Mouse (Mus musculus): ENCODE measurements at regions not wholly inside any gene's neighbourhood (a gene's known extent, or its start where the extent isn't known, plus 50 kb on each side); places are given as distances from the start of the nearest gene placed in this dataset.
A peak's percentile ranks its signal among the peaks of the same experiment; 100 is the strongest.

GRCm38 (mm10) chr16:29968743-29969142 is 95.4 kb upstream of the Hes1 start:
- intact Hi-C loops (cut with DNase I), result no loop called here
- DNase-seq (ENCODE audit: low spot score in 2 of 2), result no peak

- intact Hi-C loops (cut with DNase I), result no loop called here
- no peak for DNase-seq (ENCODE audit: low spot score in 2 of 2)
Measured at GRCm38 (mm10) chr16:29972741-29973141, 91.4 kb upstream of the Hes1 start.

DNA sequence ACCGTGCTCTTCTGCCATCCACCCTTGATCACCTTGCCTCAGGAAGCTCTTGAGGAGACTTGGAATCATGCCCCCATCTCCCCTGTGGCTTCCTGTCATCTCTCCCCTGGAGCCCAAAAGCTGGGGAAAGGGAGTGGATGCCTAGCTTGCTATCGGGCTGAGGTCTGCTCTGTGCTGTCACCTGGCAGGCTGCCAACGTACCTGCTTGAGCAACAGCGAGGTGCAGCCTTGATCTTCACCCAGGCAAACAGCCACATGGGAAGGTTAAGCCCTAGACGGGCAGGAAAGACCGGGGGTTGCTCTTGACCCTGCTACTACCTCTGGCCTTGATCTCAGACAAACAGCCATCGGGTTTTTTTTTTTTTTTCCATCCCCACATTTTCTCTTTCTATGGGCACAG is 90.9 kb upstream of the Hes1 start:
- no peak for DNase-seq (ENCODE audit: low spot score in 2 of 2)
- intact Hi-C loops (cut with DNase I), result no loop called here

GRCm38 (mm10) chr16:29975800-29976199 is 88.4 kb upstream of the Hes1 start:
- no peak for DNase-seq (ENCODE audit: low spot score in 2 of 2)
- intact Hi-C loops (cut with DNase I), result no loop called here

DNA sequence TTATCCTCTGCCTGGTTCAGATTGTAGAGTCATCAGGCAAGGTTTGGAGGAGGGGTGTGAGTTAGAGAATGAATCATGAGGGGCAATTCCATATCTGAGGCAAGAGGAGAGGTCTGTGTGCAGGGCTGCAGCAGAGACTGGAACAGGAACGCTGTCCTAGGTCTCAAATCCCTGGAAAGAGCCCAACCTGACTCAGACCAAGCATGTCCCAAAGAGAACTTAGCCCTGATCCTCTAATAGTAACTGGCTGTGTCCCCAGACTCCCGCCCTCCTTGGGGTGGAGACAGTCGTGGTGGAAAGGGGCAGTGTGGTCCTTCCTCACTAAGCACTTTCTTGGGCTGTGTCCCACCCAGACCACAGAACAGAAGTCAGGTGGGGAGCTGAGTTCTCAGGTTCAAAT is 87.2 kb upstream of the Hes1 start:
- no peak for DNase-seq (ENCODE audit: low spot score in 2 of 2)
- intact Hi-C loops (cut with DNase I), result no loop called here

GRCm38 (mm10) chr16:29977711-29978110 is 86.5 kb upstream of the Hes1 start:
- DNase-seq (ENCODE audit: low spot score in 2 of 2), result no peak
- intact Hi-C loops (cut with DNase I), result no loop called here

DNA sequence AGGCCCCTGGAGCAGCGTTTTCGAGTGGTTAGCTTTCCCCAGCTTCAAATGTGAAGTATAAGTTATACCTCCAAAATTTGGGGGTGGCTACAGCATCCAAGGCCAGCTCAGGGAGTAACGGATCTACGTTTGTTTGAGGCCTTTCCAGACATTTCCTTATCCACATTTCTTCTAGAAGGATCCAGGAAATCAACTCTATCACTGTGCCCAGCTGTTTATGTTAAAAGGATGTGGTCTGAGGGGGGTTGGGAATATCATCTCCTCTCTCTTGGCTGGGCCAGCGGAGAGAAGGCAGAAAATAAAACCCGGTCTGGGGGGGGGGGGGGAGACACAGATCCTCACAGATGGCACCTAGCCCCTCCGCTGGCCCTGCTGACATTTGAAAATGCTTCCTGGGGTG is 85.1 kb upstream of the Hes1 start:
- intact Hi-C loops (cut with DNase I), result no loop called here
- no peak for DNase-seq (ENCODE audit: low spot score in 2 of 2)

DNA sequence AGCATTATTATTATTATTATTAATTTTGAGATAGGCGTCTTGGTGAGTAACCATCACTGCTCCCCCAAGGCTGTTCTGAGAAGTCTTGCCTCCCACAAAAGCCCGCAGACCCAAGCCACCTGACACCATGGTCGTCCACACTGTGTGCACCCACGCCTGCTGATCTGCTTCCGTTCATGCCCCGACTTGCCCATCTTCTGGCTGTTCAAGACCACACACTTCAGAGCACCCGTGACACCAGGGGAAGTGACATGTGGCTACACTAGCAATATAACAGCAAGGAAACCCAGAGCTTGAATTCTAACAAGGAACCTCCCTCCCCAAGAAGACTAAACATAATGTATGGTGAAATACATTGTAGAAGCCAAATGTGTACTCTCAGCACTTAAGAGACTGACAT is 82.6 kb upstream of the Hes1 start:
- DNase-seq (ENCODE audit: low spot score in 2 of 2), result no peak
- intact Hi-C loops (cut with DNase I), result no loop called here

DNA sequence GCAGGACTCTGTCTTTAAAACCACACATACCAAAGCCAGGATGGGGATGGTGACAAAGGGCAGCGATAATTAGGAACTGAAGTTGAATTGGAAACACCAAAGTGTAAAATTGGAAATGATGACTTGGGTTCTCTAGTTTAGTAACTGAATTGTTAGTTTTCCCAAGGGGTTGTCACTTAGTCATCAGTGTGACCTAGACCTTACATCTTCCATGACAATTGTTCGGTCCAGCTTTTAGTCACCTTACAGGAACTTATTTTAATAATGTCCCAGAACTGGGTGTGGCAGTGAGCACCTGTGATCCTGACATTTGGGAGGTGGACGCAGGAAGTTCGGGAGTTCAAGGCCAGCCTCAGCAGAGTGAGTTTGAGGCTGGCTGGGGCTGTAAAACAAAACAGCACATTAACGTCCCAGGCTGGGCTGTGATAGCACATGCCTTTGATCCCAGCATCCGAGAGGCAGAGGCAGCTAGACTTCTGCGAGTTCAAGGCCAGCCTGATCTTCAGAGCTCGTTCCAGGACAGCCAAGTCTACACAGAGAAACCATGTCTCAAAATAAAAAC is 81.9 kb upstream of the Hes1 start:
- DNase-seq (ENCODE audit: low spot score in 2 of 2), result no peak
- intact Hi-C loops (cut with DNase I), result no loop called here

DNA sequence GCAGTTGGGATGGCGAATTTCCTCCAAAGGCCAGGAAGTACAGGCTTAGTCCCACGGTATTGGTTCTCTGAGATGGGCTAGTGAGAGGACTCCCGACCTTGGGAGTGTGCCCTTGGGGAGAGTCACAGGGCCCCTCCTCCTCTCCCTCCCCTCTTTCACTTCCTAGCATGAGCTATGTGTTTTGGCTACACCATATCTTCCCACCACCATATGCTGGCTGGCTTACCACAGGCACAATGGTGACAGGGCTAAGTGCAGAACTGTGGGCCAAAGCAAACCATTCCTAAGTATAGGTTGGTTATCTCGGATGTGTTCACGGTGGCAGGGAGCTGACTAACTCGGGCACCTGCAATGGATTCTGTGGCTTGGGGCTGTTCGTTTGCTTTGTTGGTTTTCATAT is 81.0 kb upstream of the Hes1 start:
- intact Hi-C loops (cut with DNase I), result no loop called here
- peak in 1 of 2 experiments; percentile 35 for DNase-seq (ENCODE audit: low spot score in 2 of 2)

GRCm38 (mm10) chr16:29985126-29985931 is 78.9 kb upstream of the Hes1 start:
- peak in 1 of 2 experiments; percentile 85 for DNase-seq (ENCODE audit: low spot score in 2 of 2)
- intact Hi-C loops (cut with DNase I), result loop anchor here (1.0 kb wide), 2 partner anchors 80 to 168 kb away; no protein-coding TSS in a partner anchor

DNA sequence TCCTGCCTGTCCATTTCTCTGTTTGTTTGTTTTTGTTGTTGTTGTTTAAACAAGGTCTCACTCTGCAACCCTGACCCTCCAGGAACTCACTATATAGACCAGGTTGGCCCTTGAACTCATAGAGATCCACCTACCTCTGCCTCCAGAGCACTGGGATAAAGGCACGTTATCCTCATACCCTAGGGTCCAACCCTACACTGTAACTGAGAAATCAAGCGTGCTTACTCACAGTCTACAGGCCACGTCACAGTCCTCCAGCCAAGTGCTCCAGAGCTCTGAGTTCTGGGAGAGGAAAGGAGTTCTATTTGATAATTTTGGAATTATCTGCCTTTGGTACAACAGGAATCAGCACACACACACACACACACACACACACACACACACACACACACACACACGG is 76.6 kb upstream of the Hes1 start:
- intact Hi-C loops (cut with DNase I), result no loop called here
- DNase-seq (ENCODE audit: low spot score in 2 of 2), result no peak

DNA sequence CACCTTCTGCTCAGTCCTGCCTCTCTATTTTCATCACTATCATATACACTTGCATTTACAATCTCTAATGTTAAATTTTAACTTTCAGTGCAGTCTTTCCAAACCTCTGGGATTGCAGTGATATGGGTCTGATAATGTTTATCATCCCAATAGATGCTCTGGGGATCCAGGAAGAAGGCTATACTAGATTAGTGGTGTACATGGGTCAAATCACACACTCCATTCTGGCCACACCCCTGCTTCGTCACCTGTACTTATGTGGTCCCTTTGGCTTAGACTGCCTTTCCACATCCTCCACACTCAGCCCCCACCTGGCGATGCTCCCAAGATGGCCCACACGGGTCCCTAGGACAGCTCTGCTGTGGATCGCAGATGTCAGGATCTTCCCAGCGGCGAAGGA is 76.2 kb upstream of the Hes1 start:
- DNase-seq (ENCODE audit: low spot score in 2 of 2), result no peak
- intact Hi-C loops (cut with DNase I), result no loop called here

GRCm38 (mm10) chr16:29989308-29989707 is 74.9 kb upstream of the Hes1 start:
- no peak for DNase-seq (ENCODE audit: low spot score in 2 of 2)
- intact Hi-C loops (cut with DNase I), result no loop called here

GRCm38 (mm10) chr16:29990393-29990792 is 73.8 kb upstream of the Hes1 start:
- no peak for DNase-seq (ENCODE audit: low spot score in 2 of 2)
- intact Hi-C loops (cut with DNase I), result no loop called here

GRCm38 (mm10) chr16:29990795-29991587 is 73.2 kb upstream of the Hes1 start:
- DNase-seq (ENCODE audit: low spot score in 2 of 2), result no peak
- intact Hi-C loops (cut with DNase I), result no loop called here

DNA sequence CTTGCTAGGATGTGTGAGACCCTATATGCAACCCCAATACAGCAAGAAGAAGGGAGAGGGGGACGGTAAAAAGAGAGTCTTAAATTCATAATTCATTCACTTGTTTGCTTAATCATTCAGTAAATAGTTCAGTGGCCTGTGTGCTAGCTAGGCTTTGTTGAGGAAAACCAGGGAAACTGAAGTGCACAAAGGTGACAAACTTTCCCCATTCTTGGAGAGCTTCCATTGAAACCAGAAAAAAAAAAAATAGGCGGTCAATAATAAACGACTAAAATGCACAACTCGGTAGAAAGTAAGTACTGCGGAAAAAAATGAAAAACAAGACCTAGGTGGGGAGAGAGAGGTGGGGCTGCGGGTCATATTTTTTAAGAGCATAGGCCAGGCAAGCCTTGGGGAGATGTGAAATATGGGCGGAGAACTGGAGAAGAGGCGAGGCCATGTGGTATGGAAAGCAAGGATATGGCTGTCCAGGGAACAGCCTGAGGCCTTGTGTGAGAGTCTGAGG is 72.3 kb upstream of the Hes1 start:
- DNase-seq (ENCODE audit: low spot score in 2 of 2), result no peak
- intact Hi-C loops (cut with DNase I), result no loop called here

- intact Hi-C loops (cut with DNase I), result no loop called here
Measured at GRCm38 (mm10) chr16:29993111-29993510, 71.1 kb upstream of the Hes1 start.

GRCm38 (mm10) chr16:29993535-29993934 is 70.6 kb upstream of the Hes1 start:
- DNase-seq (ENCODE audit: low spot score in 2 of 2), result no peak
- intact Hi-C loops (cut with DNase I), result no loop called here

More at GRCm38 (mm10) chr16:29993111-29993510, 71.1 kb upstream of the Hes1 start:
- DNase-seq (ENCODE audit: low spot score in 2 of 2), result no peak
